Comparison of ENCODE assay signal across 18 mouse cellular contexts in genomic region chr2:137687208-137687607, GRCm38 (mm10).
DNase-seq lines count a peak whose midpoint lies in the region; ATAC-seq and TF ChIP-seq lines count a peak whose summit lies in the region.
"Had no signal": no experiment of that assay in that cellular context is flagged by ENCODE, and none has a peak within 500 bp of the region (broad histone marks: within the 10 kb centered on the region; RNA-seq: fewer than 3 reads in every experiment).

No protein-coding gene starts in this region.

- peak; percentile 38; the same call in 1 of the 2 replicates for ATAC-seq in neural tube, embryonic 14.5 days (ENCODE audit: low read depth)
- ATAC-seq in forebrain, postnatal 0 days: peak; percentile 43; the same call in 1 of the 2 replicates
- ATAC-seq: midbrain, embryonic 15.5 days had no signal

- no peak overlapping the region for H3K4me3 ChIP-seq in heart, embryonic 10.5 days
- H3K4me3 ChIP-seq in neural tube, embryonic 14.5 days (ENCODE audit: low read depth, low read length): no peak overlapping the region
- no peak overlapping the region for H3K4me3 ChIP-seq in forebrain, postnatal 0 days (ENCODE audit: low read depth, low read length)
- H3K4me3 ChIP-seq: embryonic facial prominence, embryonic 15.5 days; liver, embryonic 13.5 days; lung, embryonic 15.5 days; midbrain, embryonic 15.5 days had no signal

- TF ChIP-seq CTCF in forebrain, postnatal 0 days (IDR thresholded peaks at IDR 0.05; ENCODE audit: low read depth): no peak

- no peak overlapping the region for H3K4me2 ChIP-seq in neural tube, embryonic 14.5 days (ENCODE audit: low read depth, low read length)
- no peak overlapping the region for H3K4me2 ChIP-seq in forebrain, postnatal 0 days (ENCODE audit: low read depth)
- H3K4me2 ChIP-seq: embryonic facial prominence, embryonic 15.5 days; liver, embryonic 13.5 days; lung, embryonic 15.5 days; midbrain, embryonic 15.5 days had no signal

- no peak overlapping the region for H3K9ac ChIP-seq in neural tube, embryonic 14.5 days (replicated peaks; ENCODE audit: low read depth, low read length)
- H3K9ac ChIP-seq in forebrain, postnatal 0 days: no peak overlapping the region
- H3K9ac ChIP-seq: embryonic facial prominence, embryonic 15.5 days; liver, embryonic 13.5 days; lung, embryonic 15.5 days; midbrain, embryonic 15.5 days had no signal

- H3K27ac ChIP-seq in heart, embryonic 10.5 days: peak overlapping the region; percentile 70; the same call in 1 of the 2 replicates
- H3K27ac ChIP-seq in neural tube, embryonic 14.5 days (ENCODE audit: low read depth, low read length): no peak overlapping the region
- H3K27ac ChIP-seq in forebrain, postnatal 0 days (ENCODE audit: low read depth, low read length): no peak overlapping the region
- H3K27ac ChIP-seq: embryonic facial prominence, embryonic 15.5 days; kidney, postnatal 0 days; liver, embryonic 13.5 days; lung, embryonic 15.5 days; midbrain, embryonic 15.5 days had no signal

- no peaks in the 10 kb centered on the region for H3K36me3 ChIP-seq in heart, embryonic 10.5 days
- H3K36me3 ChIP-seq in neural tube, embryonic 14.5 days (ENCODE audit: control insufficient read depth, insufficient read depth, low read length): no peaks in the 10 kb centered on the region
- no peaks in the 10 kb centered on the region for H3K36me3 ChIP-seq in forebrain, postnatal 0 days (ENCODE audit: insufficient read depth)
- H3K36me3 ChIP-seq: embryonic facial prominence, embryonic 15.5 days; liver, embryonic 13.5 days; lung, embryonic 15.5 days; midbrain, embryonic 15.5 days had no signal

- 66% methylated on average over 11 of the region's 11 CpGs for whole genome bisulfite sequencing in heart, embryonic 10.5 days
- 53% methylated on average over 11 of the region's 11 CpGs for WGBS in neural tube, embryonic 14.5 days
- 37% methylated on average over 11 of the region's 11 CpGs for WGBS in forebrain, postnatal 0 days

- H3K4me1 ChIP-seq in heart, embryonic 10.5 days: peaks cover 30% of the 10 kb centered on the region
- H3K4me1 ChIP-seq in neural tube, embryonic 14.5 days (ENCODE audit: control insufficient read depth, insufficient read depth, low read length): no peaks in the 10 kb centered on the region
- H3K4me1 ChIP-seq in forebrain, postnatal 0 days (ENCODE audit: insufficient read depth): no peaks in the 10 kb centered on the region
- H3K4me1 ChIP-seq: embryonic facial prominence, embryonic 15.5 days; liver, embryonic 13.5 days; lung, embryonic 15.5 days; midbrain, embryonic 15.5 days had no signal

- H3K27me3 ChIP-seq in heart, embryonic 10.5 days (ENCODE audit: insufficient read depth, poor library complexity, severe bottlenecking): no peaks in the 10 kb centered on the region
- H3K27me3 ChIP-seq in neural tube, embryonic 14.5 days (ENCODE audit: control insufficient read depth, insufficient read depth, low read length): no peaks in the 10 kb centered on the region
- no peaks in the 10 kb centered on the region for H3K27me3 ChIP-seq in forebrain, postnatal 0 days (ENCODE audit: insufficient read depth, low read length)
- H3K27me3 ChIP-seq: embryonic facial prominence, embryonic 15.5 days; liver, embryonic 13.5 days; lung, embryonic 15.5 days; midbrain, embryonic 15.5 days had no signal

- no peak for DNase-seq in heart, embryonic 10.5 days (ENCODE audit: low spot score)
- DNase-seq in heart, postnatal 36 days: no peak
- DNase-seq in neural tube, embryonic 10.5 days (ENCODE audit: extremely low spot score, low spot score): no peak
- no peak for DNase-seq in forebrain, postnatal 0 days
- no peak for DNase-seq in urinary bladder, adult 2 months (ENCODE audit: low spot score)
- DNase-seq in right cerebral cortex, postnatal 25 days: no peak
- DNase-seq: adrenal gland, postnatal 25 days; B cell, adult 2 months; cerebellum, adult 9-10 months; gastrocnemius, postnatal 25 days; heart, postnatal 10 days; liver, embryonic 13.5 days; thymus, postnatal 14 days had no signal

- H3K9me3 ChIP-seq in heart, embryonic 10.5 days: 0 out of 2 replicates have a peak, but pooled peaks cover 1% of the 10 kb centered on the region
- no peaks in the 10 kb centered on the region for H3K9me3 ChIP-seq in neural tube, embryonic 14.5 days (ENCODE audit: control insufficient read depth, low read length)
- H3K9me3 ChIP-seq in forebrain, postnatal 0 days (ENCODE audit: low read length): no peaks in the 10 kb centered on the region
- H3K9me3 ChIP-seq: embryonic facial prominence, embryonic 15.5 days; liver, embryonic 13.5 days; lung, embryonic 15.5 days; midbrain, embryonic 15.5 days had no signal

- intact Hi-C loops in heart, postnatal 36 days (cut with DNase I): no loop called here
